Mouse (Mus musculus): ENCODE measurements at regions not wholly inside any gene's neighbourhood (a gene's known extent, or its start where the extent isn't known, plus 50 kb on each side); places are given as distances from the start of the nearest gene placed in this dataset.

GRCm38 (mm10) chr3:149498765-149499164 lies 508.4 kb upstream of the Adgrl2 start:
- DNase-seq = no peak

- no peak for DNase-seq
Measured at GRCm38 (mm10) chr3:149496829-149497471, 506.6 kb upstream of the Adgrl2 start.

GRCm38 (mm10) chr3:149496122-149496521 lies 505.8 kb upstream of the Adgrl2 start:
- DNase-seq = no peak

DNA sequence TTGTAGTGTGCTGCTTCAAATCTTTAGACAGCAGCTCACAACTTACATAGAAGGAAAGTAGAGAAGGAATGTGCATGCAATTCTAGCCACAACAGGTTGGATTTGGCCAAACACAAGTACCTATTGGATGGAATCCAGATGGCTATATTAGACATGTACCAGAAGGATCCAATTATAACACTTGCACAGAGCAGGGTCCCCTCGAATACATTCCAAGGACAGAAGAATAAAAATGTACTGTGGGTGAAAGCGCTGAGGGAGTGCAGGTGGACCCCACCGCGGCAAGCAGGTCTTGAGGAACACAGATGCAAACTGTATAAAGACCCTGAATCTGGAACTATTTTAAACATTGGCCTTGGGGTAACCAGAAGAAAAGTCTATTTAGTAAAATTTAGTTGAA lies 497.8 kb upstream of the Adgrl2 start:
- no peak for DNase-seq

DNA sequence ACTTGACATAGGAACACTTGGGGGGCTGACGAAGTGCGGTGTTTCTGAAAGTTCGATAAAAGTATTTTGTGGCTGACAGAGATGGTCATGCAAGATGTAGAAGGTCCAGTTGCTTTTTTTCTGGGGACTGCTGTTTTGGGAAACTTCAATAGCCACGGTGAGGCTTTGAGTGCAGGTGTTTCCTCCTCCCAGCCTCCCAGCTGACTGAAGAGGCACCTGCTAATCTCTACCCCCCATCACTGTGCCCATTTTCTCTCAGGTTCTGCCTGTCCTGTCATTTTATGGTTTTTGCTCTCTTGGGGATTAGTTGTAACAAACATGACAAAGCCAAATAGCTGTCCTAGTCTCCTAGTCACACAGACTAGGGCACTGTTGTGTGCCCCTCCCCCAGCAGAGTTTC lies 495.1 kb upstream of the Adgrl2 start:
- DNase-seq = no peak

DNA sequence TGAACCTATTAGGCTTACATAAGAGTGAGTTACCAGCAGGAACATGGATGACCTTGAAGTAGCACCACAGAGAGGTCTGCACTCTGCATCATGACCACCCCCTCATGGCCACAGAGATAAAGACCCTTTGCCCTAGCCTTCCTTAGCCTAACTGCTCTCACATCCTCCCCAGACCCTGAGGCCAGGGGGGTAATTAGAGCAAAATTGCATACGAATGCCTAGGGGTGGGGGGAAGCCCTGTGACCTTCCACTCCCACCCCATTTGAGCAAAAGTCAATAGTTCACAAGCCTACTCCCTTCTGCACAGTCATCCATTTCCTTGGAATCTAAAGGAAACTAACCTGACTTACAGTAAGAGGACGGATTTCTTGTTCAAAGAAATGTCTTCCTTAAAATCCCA lies 494.0 kb upstream of the Adgrl2 start:
- no peak for DNase-seq

GRCm38 (mm10) chr3:149476151-149476550 lies 485.8 kb upstream of the Adgrl2 start:
- no peak for DNase-seq

DNA sequence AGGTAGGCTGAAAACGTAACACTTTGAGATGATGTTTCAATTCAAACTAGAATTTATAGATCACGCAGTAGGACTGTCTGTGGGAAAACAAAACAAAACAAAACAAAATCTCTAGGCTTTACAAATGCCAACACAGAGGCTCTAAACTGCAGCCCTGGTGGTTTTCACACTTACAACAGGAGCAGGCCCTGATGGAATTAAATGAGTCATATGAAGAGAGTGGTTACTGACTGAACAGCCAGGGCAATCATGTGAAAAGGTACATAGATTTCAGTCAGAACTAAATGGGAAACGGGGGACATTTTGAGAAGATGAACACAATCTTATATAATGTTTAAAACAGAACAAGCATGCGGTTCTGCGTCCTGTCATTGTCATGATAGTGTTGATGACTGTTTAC lies 476.6 kb upstream of the Adgrl2 start:
- no peak for DNase-seq

GRCm38 (mm10) chr3:149464603-149465002 lies 474.2 kb upstream of the Adgrl2 start:
- DNase-seq = no peak

DNA sequence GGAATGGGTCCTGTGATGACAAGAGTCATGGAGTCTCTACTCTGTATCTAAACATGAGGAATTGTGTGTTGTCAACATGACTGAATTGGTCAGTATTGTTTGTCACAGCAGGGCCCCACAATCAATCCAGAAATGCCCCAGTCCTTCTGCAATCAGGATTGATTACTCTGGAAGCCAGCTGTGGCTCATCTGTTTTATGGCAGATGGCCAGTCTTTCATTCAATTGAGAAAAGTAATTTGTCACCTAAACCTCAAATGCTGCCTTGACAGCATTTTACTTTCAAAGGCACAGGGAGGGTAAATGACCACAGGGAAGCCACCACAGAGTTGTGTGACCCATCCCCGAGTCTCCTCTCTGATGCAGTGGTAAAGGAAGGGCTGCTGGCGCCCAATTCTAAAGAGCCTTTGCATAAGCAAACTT lies 471.8 kb upstream of the Adgrl2 start:
- DNase-seq = no peak

GRCm38 (mm10) chr3:149461613-149462012 lies 471.3 kb upstream of the Adgrl2 start:
- no peak for DNase-seq

DNA sequence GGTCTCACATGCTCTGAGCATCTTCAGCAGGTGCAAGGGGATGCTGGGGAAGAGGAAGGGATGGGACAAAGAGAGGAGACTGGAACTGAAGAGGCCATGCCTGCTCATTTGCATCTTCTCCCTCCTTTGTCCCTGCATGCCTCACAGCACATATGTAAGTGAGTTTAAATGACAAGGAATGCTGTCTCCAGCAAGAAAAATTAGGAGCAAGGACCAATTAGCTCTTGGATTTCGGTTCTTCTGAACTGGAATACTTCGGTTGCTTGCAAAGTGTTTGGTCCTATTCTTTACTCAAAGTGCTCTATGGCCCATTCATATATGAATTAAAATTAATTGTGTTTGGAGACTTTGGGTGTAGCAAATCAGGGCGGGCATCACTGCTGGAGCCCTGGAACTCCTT lies 459.0 kb upstream of the Adgrl2 start:
- no peak for DNase-seq

DNA sequence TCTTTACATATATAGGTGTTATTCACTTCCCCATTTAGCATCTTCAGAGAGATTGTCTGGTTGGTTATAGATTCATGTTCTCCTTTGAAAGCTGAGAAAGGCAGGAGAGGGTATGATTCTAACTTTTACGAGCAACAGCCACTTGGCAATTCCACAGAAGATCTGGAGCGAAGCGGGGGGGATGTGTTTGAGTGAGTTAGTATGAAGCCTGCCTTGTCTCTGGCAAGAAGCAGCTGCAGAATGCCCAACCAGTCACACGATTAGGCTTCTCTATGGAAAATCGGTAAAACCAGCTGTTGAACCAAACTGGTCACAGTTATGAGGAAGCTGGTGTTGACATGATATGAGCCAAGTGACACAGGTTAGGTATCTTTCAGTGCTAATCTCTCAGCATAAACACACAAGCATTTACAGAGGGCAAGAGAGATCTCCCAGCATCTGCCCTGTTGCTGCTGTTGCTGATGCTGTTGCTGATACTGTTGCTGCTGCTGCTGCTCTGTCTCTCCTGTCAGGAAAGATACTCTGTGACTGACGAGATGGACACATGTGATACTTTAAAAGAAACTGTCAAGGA lies 455.7 kb upstream of the Adgrl2 start:
- no peak for DNase-seq

GRCm38 (mm10) chr3:149444854-149445577 lies 454.7 kb upstream of the Adgrl2 start:
- no peak for DNase-seq

DNA sequence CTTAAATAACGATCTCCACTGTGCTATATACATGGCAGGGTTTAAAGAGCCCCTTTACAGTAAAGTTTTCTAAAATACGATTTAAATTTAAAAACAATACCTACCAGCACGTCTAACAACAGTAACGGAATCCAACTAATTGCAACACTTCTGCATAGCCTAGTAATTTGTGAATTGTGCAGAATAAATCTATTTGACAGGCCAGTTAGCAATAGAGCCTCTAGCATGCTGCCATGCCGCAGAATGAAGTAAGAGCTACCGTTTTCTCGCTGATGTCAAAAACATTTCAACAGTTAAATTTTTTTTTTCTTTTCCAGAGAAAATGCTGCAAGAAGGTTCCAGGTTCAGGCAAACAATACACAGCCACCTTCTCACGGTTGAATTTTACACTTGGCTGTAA lies 454.0 kb upstream of the Adgrl2 start:
- no peak for DNase-seq

GRCm38 (mm10) chr3:149441227-149441626 lies 450.9 kb upstream of the Adgrl2 start:
- no peak for DNase-seq

DNA sequence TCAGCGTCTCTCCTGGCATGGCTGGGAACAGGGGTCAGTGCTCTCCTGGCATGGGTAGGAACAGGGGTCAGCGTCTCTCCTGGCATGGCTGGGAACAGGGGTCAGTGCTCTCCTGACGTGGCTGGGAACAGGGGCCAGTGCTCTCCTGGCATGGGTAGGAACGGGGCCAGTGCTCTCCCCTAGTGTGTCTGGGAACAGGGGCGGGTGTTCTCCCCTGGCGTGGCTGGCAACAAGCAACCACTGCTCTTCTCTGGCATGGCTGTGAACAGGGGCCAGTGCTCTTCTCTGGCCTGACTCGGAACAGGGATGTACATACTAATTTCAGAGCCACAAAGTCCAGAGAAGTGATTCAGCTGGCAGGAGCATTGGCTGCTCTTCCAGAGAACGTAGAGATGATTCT lies 447.4 kb upstream of the Adgrl2 start:
- no peak for DNase-seq

- DNase-seq = no peak
Measured at GRCm38 (mm10) chr3:149436944-149437343, 446.6 kb upstream of the Adgrl2 start.

GRCm38 (mm10) chr3:149436420-149436819 lies 446.1 kb upstream of the Adgrl2 start:
- no peak for DNase-seq

DNA sequence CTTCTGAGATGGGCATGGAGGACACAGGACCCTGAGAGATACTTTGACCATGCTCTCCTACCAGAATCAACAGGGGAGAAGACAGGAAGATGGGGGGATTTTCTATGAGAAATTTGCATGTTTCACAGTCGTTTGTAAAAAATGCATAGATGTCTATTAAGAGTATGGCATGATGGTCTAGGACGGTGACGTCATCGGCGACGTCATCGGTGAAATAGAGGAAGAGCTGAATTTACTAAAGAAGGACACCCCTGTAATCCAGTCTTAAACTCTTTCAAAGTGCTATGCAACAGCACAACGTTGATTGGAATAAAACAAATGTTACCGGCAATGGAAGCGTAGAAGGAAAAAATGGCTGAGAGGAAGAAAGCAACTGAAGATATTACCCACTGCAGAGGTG lies 441.4 kb upstream of the Adgrl2 start:
- DNase-seq = no peak

- no peak for DNase-seq
Measured at GRCm38 (mm10) chr3:149426023-149426759, 435.8 kb upstream of the Adgrl2 start.

DNA sequence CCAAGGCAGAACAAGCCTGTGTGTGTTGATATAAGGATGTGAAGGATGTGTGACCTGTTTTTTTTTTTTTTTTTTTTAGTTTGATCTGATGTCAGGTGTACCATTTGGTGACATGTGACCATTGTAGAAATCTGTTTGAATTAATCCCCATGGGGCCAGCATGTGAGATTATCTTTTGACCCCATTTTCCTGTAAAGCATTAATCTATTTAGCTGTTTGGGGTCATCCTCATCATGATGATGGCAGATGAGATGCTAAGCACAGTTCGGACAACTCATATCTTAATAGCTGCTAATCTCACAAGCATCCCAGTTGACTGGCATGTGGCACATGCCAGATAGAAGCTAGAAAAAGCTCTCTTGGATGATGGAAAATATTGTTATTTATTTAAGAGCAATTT lies 434.0 kb upstream of the Adgrl2 start:
- no peak for DNase-seq

DNA sequence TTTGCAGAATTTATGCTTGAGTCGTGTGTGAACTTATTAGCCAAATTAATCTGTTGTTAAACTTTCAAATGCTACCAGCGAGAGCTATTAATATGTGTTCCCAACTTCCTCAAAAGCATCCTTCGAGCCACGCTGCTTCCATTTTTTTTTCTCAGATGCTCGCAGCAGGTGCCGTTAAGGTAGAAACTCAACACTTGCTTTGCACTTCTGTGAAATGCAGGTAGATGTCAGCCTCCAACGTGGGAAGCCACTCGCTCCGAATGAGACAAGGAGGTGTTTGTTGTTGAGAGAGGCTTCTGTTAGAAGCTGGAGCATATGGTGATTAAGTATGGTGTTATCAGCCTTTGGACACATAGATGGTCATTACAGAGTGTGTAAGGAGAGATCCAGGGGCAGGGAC lies 433.1 kb upstream of the Adgrl2 start:
- DNase-seq = no peak
